Mouse (Mus musculus): ENCODE data around the gene Acacb.

Gene Acacb

GRCm38 (mm10) chr5:114176548-114177400, 30.4 kb downstream of the Acacb start:
- DNase-seq (ENCODE audit: low spot score): no peak

- no peak for DNase-seq (ENCODE audit: low spot score)
Observed at GRCm38 (mm10) chr5:114177966-114178719, 31.8 kb downstream of the Acacb start.

GRCm38 (mm10) chr5:114179541-114179940, 33.2 kb downstream of the Acacb start:
- DNase-seq (ENCODE audit: low spot score): no peak

GRCm38 (mm10) chr5:114183493-114183892, 37.2 kb downstream of the Acacb start:
- DNase-seq (ENCODE audit: low spot score): no peak

GRCm38 (mm10) chr5:114187108-114187507, 40.8 kb downstream of the Acacb start:
- DNase-seq (ENCODE audit: low spot score): no peak

- DNase-seq (ENCODE audit: low spot score): no peak
Observed at GRCm38 (mm10) chr5:114188900-114189464, 42.6 kb downstream of the Acacb start.

GRCm38 (mm10) chr5:114194161-114194560, 47.8 kb downstream of the Acacb start:
- no peak for DNase-seq (ENCODE audit: low spot score)

- DNase-seq (ENCODE audit: low spot score): no peak
Observed at GRCm38 (mm10) chr5:114199116-114199777, 52.9 kb downstream of the Acacb start.

GRCm38 (mm10) chr5:114206158-114206557, 59.8 kb downstream of the Acacb start:
- DNase-seq (ENCODE audit: low spot score): no peak

- DNase-seq (ENCODE audit: low spot score): no peak
Observed at GRCm38 (mm10) chr5:114213183-114213582, 66.8 kb downstream of the Acacb start.

- DNase-seq (ENCODE audit: low spot score): no peak
Observed at GRCm38 (mm10) chr5:114218771-114219170, 72.4 kb downstream of the Acacb start.

- DNase-seq (ENCODE audit: low spot score): no peak
Observed at GRCm38 (mm10) chr5:114226051-114226450, 79.7 kb downstream of the Acacb start.

GRCm38 (mm10) chr5:114228901-114229300, 82.6 kb downstream of the Acacb start:
- DNase-seq (ENCODE audit: low spot score): no peak

- DNase-seq (ENCODE audit: low spot score): no peak
Observed at GRCm38 (mm10) chr5:114238924-114239323, 92.6 kb downstream of the Acacb start.

- no peak for DNase-seq (ENCODE audit: low spot score)
Observed at GRCm38 (mm10) chr5:114239737-114240136, 93.4 kb downstream of the Acacb start.

GRCm38 (mm10) chr5:114246465-114246864, 100.1 kb downstream of the Acacb start:
- no peak for DNase-seq (ENCODE audit: low spot score)

GRCm38 (mm10) chr5:114248174-114248589, 101.8 kb downstream of the Acacb start:
- DNase-seq (ENCODE audit: low spot score): no peak

GRCm38 (mm10) chr5:114259495-114259894, 113.2 kb downstream of the Acacb start:
- no peak for DNase-seq (ENCODE audit: low spot score)

- DNase-seq (ENCODE audit: low spot score): no peak
Observed at GRCm38 (mm10) chr5:114261494-114261893, 115.2 kb downstream of the Acacb start.

GRCm38 (mm10) chr5:114264030-114264459, 117.7 kb downstream of the Acacb start:
- no peak for DNase-seq (ENCODE audit: low spot score)

GRCm38 (mm10) chr5:114264791-114265190, 118.5 kb downstream of the Acacb start:
- DNase-seq (ENCODE audit: low spot score): no peak

- DNase-seq (ENCODE audit: low spot score): no peak
Observed at GRCm38 (mm10) chr5:114268646-114269045, 122.3 kb downstream of the Acacb start.
